In the genomic region with DNA sequence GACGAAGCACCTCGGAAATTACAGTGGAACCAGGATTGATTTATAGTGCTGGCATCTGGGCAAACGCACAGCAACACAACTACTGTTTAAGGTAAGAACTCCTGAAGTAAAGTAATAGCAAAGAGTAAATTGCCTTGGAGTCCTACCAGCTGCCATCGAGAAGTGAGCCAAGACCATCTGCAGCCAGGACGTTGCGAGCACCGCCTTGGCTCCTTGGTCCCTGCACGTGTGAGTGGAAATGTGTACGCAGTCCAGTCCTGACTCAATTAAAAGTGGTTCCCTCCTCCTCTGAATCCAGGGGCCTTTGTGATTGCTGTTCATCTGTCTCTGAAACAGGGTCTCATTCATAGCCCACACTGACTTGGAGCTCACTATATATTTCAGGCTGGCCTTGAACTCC, we compare ENCODE assay signal across 15 mouse cellular contexts.
DNase-seq lines count a peak whose midpoint lies in the region; ATAC-seq lines count a peak whose summit lies in the region.
"Had no signal": no experiment of that assay in that cellular context is flagged by ENCODE, and none has a peak within 500 bp of the region (broad histone marks: within the 10 kb centered on the region; RNA-seq: fewer than 3 reads in every experiment).

No protein-coding gene starts in this region.

- peak overlapping the region; percentile 49; the same call in 1 of the 2 replicates for H3K9ac ChIP-seq in heart, embryonic 11.5 days (ENCODE audit: low read depth, low read length)
- no peak overlapping the region for H3K9ac ChIP-seq in lung, embryonic 15.5 days
- H3K9ac ChIP-seq in intestine, embryonic 16.5 days (ENCODE audit: low read depth, low read length), result peak overlapping the region; percentile 94; the same call in 1 of the 2 replicates
- no peak overlapping the region for H3K9ac ChIP-seq in neural tube, embryonic 15.5 days (replicated peaks)
- H3K9ac ChIP-seq: embryonic facial prominence, embryonic 15.5 days; liver, embryonic 13.5 days had no signal

- H3K4me2 ChIP-seq in heart, embryonic 11.5 days, result peak overlapping the region; percentile 88; the same call in 1 of the 2 replicates
- 0 out of 2 replicates have a peak overlapping the region, but pooled peaks have one; percentile 86 for H3K4me2 ChIP-seq in lung, embryonic 15.5 days
- H3K4me2 ChIP-seq in intestine, embryonic 16.5 days (ENCODE audit: low read depth, low read length), result peak overlapping the region; percentile 65; the same call in 1 of the 2 replicates
- H3K4me2 ChIP-seq in neural tube, embryonic 15.5 days, result peak overlapping the region; percentile 76
- H3K4me2 ChIP-seq: liver, embryonic 13.5 days had no signal

- no peak overlapping the region for H3K4me3 ChIP-seq in heart, embryonic 11.5 days (ENCODE audit: low read depth, low read length)
- H3K4me3 ChIP-seq in lung, embryonic 15.5 days, result no peak overlapping the region
- peak overlapping the region; percentile 2; the same call in 1 of the 2 replicates for H3K4me3 ChIP-seq in intestine, embryonic 16.5 days (ENCODE audit: low read length)
- no peak overlapping the region for H3K4me3 ChIP-seq in neural tube, embryonic 15.5 days (replicated peaks)
- H3K4me3 ChIP-seq: liver, embryonic 13.5 days had no signal

- 72% methylated on average over 9 of the region's 9 CpGs for WGBS in heart, embryonic 11.5 days (ENCODE audit: insufficient replicate concordance)
- 49% methylated on average over 9 of the region's 9 CpGs for WGBS in lung, embryonic 15.5 days
- 38% methylated on average over 9 of the region's 9 CpGs for WGBS in intestine, embryonic 16.5 days
- WGBS in neural tube, embryonic 15.5 days, result 29% methylated on average over 9 of the region's 9 CpGs

- H3K27me3 ChIP-seq in heart, embryonic 11.5 days (ENCODE audit: control insufficient read depth, insufficient read depth, low read length), result no peaks in the 10 kb centered on the region
- H3K27me3 ChIP-seq in lung, embryonic 15.5 days, result no peaks in the 10 kb centered on the region
- no peaks in the 10 kb centered on the region for H3K27me3 ChIP-seq in intestine, embryonic 16.5 days (replicated peaks; ENCODE audit: control insufficient read depth, insufficient read depth, low read length)
- no peaks in the 10 kb centered on the region for H3K27me3 ChIP-seq in neural tube, embryonic 15.5 days (replicated peaks)
- H3K27me3 ChIP-seq: embryonic facial prominence, embryonic 15.5 days had no signal

- no peak for DNase-seq in heart, adult 9 months (ENCODE audit: low spot score in 2 of 2)
- no peak for DNase-seq in lung, postnatal 36 days
- no peak for DNase-seq in gastrocnemius, adult 8-10 months (ENCODE audit: low spot score in 2 of 2)
- DNase-seq in urinary bladder, adult 18-20 months (ENCODE audit: low spot score in 2 of 2), result no peak
- DNase-seq: cerebellum, postnatal 25 days; heart, adult 11 months; liver, embryonic 13.5 days; lung, postnatal 4 days; right cerebral cortex, adult 18-20 months had no signal

- H3K9me3 ChIP-seq in heart, embryonic 11.5 days (replicated peaks; ENCODE audit: control insufficient read depth, low read length), result no peaks in the 10 kb centered on the region
- no peaks in the 10 kb centered on the region for H3K9me3 ChIP-seq in lung, embryonic 15.5 days
- no peaks in the 10 kb centered on the region for H3K9me3 ChIP-seq in intestine, embryonic 16.5 days (ENCODE audit: control insufficient read depth, low read length)
- no peaks in the 10 kb centered on the region for H3K9me3 ChIP-seq in neural tube, embryonic 15.5 days (replicated peaks)
- H3K9me3 ChIP-seq: embryonic facial prominence, embryonic 15.5 days; liver, embryonic 13.5 days had no signal

- H3K27ac ChIP-seq in heart, embryonic 11.5 days (ENCODE audit: low read depth, low read length), result no peak overlapping the region
- H3K27ac ChIP-seq in lung, embryonic 15.5 days, result no peak overlapping the region
- no peak overlapping the region for H3K27ac ChIP-seq in intestine, embryonic 16.5 days (ENCODE audit: low read length)
- peak overlapping the region; percentile 54 for H3K27ac ChIP-seq in neural tube, embryonic 15.5 days (replicated peaks)
- H3K27ac ChIP-seq: embryonic facial prominence, embryonic 15.5 days; kidney, postnatal 0 days; liver, embryonic 13.5 days had no signal

- no peak for ATAC-seq in heart, embryonic 11.5 days (replicated peaks; ENCODE audit: insufficient number of reproducible peaks, low FRiP score, low TSS enrichment)
- ATAC-seq in lung, embryonic 15.5 days (ENCODE audit: borderline replicate concordance, extremely low read depth, low FRiP score, low TSS enrichment), result no peak
- ATAC-seq in intestine, embryonic 16.5 days, result no peak
- ATAC-seq in neural tube, embryonic 15.5 days (ENCODE audit: low FRiP score), result no peak

- no peaks in the 10 kb centered on the region for H3K36me3 ChIP-seq in heart, embryonic 11.5 days (ENCODE audit: control insufficient read depth, insufficient read depth, low read length)
- no peaks in the 10 kb centered on the region for H3K36me3 ChIP-seq in lung, embryonic 15.5 days
- no peaks in the 10 kb centered on the region for H3K36me3 ChIP-seq in intestine, embryonic 16.5 days (ENCODE audit: control insufficient read depth, insufficient read depth, low read length)
- H3K36me3 ChIP-seq in neural tube, embryonic 15.5 days, result no peaks in the 10 kb centered on the region
- H3K36me3 ChIP-seq: embryonic facial prominence, embryonic 15.5 days; liver, embryonic 13.5 days had no signal

- peaks cover 62% of the 10 kb centered on the region for H3K4me1 ChIP-seq in heart, embryonic 11.5 days (ENCODE audit: control insufficient read depth, insufficient read depth, low read length)
- peaks cover 67% of the 10 kb centered on the region for H3K4me1 ChIP-seq in lung, embryonic 15.5 days
- H3K4me1 ChIP-seq in intestine, embryonic 16.5 days (ENCODE audit: control insufficient read depth, insufficient read depth, low read length), result peaks cover 67% of the 10 kb centered on the region
- H3K4me1 ChIP-seq in neural tube, embryonic 15.5 days, result peaks cover 77% of the 10 kb centered on the region

Comparison
In these comparisons a context has a peak if more than half of its experiments do, and no peak if none do; other contexts are left out.
1. H3K9ac ChIP-seq: peak in heart, embryonic 11.5 days (single experiment) and intestine, embryonic 16.5 days (single experiment); none in lung, embryonic 15.5 days (single experiment) and neural tube, embryonic 15.5 days (single experiment).
2. Peak in every context shown above with its lines, with median percentiles within 50 percentile points of each other: H3K4me2 ChIP-seq.